Mouse (Mus musculus): Measurements from ENCODE around the gene Wiz. TPM values are rescaled to one million over a fixed set of nuclear protein-coding genes. Genes with fewer than 3 reads are reported as not detected.
A peak's percentile ranks its signal among the peaks of the same experiment; 100 is the strongest.

The Wiz gene
- total RNA-seq, 2 experiments from 2014 or later = 45.9 to 48.4 TPM

GRCm38 (mm10) chr17:32341102-32341501 is 48.1 kb downstream of the Wiz start:
- intact Hi-C loops (cut with DNase I) = no loop called here

GRCm38 (mm10) chr17:32340110-32340509 is 49.1 kb downstream of the Wiz start:
- TF ChIP-seq CTCF (IDR thresholded peaks at IDR 0.05) = no peak
- Histone ChIP-seq H3K4me3 (no peak overlapping the region), H3K27ac (no peak overlapping the region)
- no peak for DNase-seq (ENCODE audit: extremely low spot score in 1 of 2, low spot score in 2 of 2)
- intact Hi-C loops (cut with DNase I) = no loop called here

More at GRCm38 (mm10) chr17:32341102-32341501, 48.1 kb downstream of the Wiz start:
- TF ChIP-seq CTCF (IDR thresholded peaks at IDR 0.05) = no peak
- H3K4me3 ChIP-seq = no peak overlapping the region
- no peak for DNase-seq (ENCODE audit: extremely low spot score in 1 of 2, low spot score in 2 of 2)
- H3K27ac ChIP-seq = no peak overlapping the region

- no peak for DNase-seq (ENCODE audit: extremely low spot score in 1 of 2, low spot score in 2 of 2)
- no peak overlapping the region for H3K27ac ChIP-seq
- no peak overlapping the region for H3K4me3 ChIP-seq
- TF ChIP-seq CTCF (IDR thresholded peaks at IDR 0.05) = no peak
- intact Hi-C loops (cut with DNase I) = no loop called here
These were observed 53.4 kb downstream of the Wiz start for GRCm38 (mm10) chr17:32335869-32336268.

- intact Hi-C loops (cut with DNase I) = no loop called here
- H3K27ac ChIP-seq = no peak overlapping the region
- TF ChIP-seq CTCF (IDR thresholded peaks at IDR 0.05) = no peak
- no peak for DNase-seq (ENCODE audit: extremely low spot score in 1 of 2, low spot score in 2 of 2)
- no peak overlapping the region for H3K4me3 ChIP-seq
These were observed 54.3 kb downstream of the Wiz start for GRCm38 (mm10) chr17:32334921-32335320.

GRCm38 (mm10) chr17:32333675-32334303 is 55.5 kb downstream of the Wiz start:
- DNase-seq (ENCODE audit: extremely low spot score in 1 of 2, low spot score in 2 of 2) = no peak
- intact Hi-C loops (cut with DNase I) = no loop called here
- no peak for TF ChIP-seq CTCF (IDR thresholded peaks at IDR 0.05)
- Histone ChIP-seq H3K4me3 (no peak overlapping the region), H3K27ac (no peak overlapping the region)

- intact Hi-C loops (cut with DNase I) = no loop called here
- Histone ChIP-seq H3K27ac (no peak overlapping the region), H3K4me3 (no peak overlapping the region)
- no peak for DNase-seq (ENCODE audit: extremely low spot score in 1 of 2, low spot score in 2 of 2)
- no peak for TF ChIP-seq CTCF (IDR thresholded peaks at IDR 0.05)
These were observed 61.7 kb downstream of the Wiz start for GRCm38 (mm10) chr17:32327501-32327900.

GRCm38 (mm10) chr17:32322809-32323208 is 66.4 kb downstream of the Wiz start:
- Histone ChIP-seq H3K27ac (no peak overlapping the region), H3K4me3 (no peak overlapping the region)
- intact Hi-C loops (cut with DNase I) = no loop called here
- DNase-seq (ENCODE audit: extremely low spot score in 1 of 2, low spot score in 2 of 2) = no peak
- TF ChIP-seq CTCF (IDR thresholded peaks at IDR 0.05) = no peak

GRCm38 (mm10) chr17:32321836-32322235 is 67.4 kb downstream of the Wiz start:
- DNase-seq (ENCODE audit: extremely low spot score in 1 of 2, low spot score in 2 of 2) = no peak
- intact Hi-C loops (cut with DNase I) = no loop called here
- Histone ChIP-seq H3K4me3 (peak overlapping the region; percentile 93), H3K27ac (peak overlapping the region; percentile 91)
- no peak for TF ChIP-seq CTCF (IDR thresholded peaks at IDR 0.05)

GRCm38 (mm10) chr17:32321390-32321734 is 67.9 kb downstream of the Wiz start:
- H3K27ac ChIP-seq = peak overlapping the region; percentile 91
- peak overlapping the region; percentile 93 for H3K4me3 ChIP-seq
- intact Hi-C loops (cut with DNase I) = no loop called here
- no peak for DNase-seq (ENCODE audit: extremely low spot score in 1 of 2, low spot score in 2 of 2)
- TF ChIP-seq CTCF (IDR thresholded peaks at IDR 0.05) = peak; percentile 4

GRCm38 (mm10) chr17:32320597-32321389 is 68.4 kb downstream of the Wiz start, which contains the start of gene Akap8:
Gene Akap8 (minus strand): TSS chr17:32321238.
- H3K27ac ChIP-seq = peak within 1 kb of the TSS; percentile 98
- intact Hi-C loops (cut with DNase I) = no loop called here
- no peak for TF ChIP-seq CTCF (IDR thresholded peaks at IDR 0.05)
- H3K4me3 ChIP-seq = peak within 1 kb of the TSS; percentile 93
- DNase-seq (ENCODE audit: extremely low spot score in 1 of 2, low spot score in 2 of 2) = peak; percentile 97 to 99

GRCm38 (mm10) chr17:32319950-32320349 is 69.3 kb downstream of the Wiz start:
- Histone ChIP-seq H3K27ac (peak overlapping the region; percentile 98), H3K4me3 (peak overlapping the region; percentile 93)
- intact Hi-C loops (cut with DNase I) = no loop called here
- DNase-seq (ENCODE audit: extremely low spot score in 1 of 2, low spot score in 2 of 2) = no peak
- no peak for TF ChIP-seq CTCF (IDR thresholded peaks at IDR 0.05)

- Histone ChIP-seq H3K4me3 (no peak overlapping the region), H3K27ac (no peak overlapping the region)
- TF ChIP-seq CTCF (IDR thresholded peaks at IDR 0.05) = no peak
- intact Hi-C loops (cut with DNase I) = no loop called here
- DNase-seq (ENCODE audit: extremely low spot score in 1 of 2, low spot score in 2 of 2) = no peak
These were observed 71.5 kb downstream of the Wiz start for GRCm38 (mm10) chr17:32317708-32318107.
